Mouse (Mus musculus) C2C12 (cell line): ENCODE data around the gene Plin2. TPM values are rescaled to one million over a fixed set of nuclear protein-coding genes. Genes with fewer than 3 reads are reported as not detected.
"Not testable (repeated sequence)": the region's sequence is repeated elsewhere in the genome, so short reads cannot be mapped to it uniquely, and the experiment has no call there.

ENCODE experiments used
- H3K27me3 ChIP-seq: one replicate; pipeline ENCODE4 v1.6.1; 2011; ENCODE audit not compliant: control insufficient read depth, insufficient read depth, insufficient read length
- H3K36me3 ChIP-seq: one replicate; pipeline ENCODE4 v1.6.1; 2011; ENCODE audit not compliant: control insufficient read depth, insufficient read depth
- H3K4me3 ChIP-seq: one replicate; pipeline ENCODE4 v1.5.1; 2011; ENCODE audit warnings: mild to moderate bottlenecking, control low read depth; ENCODE audit not compliant: poor library complexity, insufficient read depth, severe bottlenecking
- H3K79me2 ChIP-seq: one replicate; pipeline ENCODE4 v1.6.1; 2011; ENCODE audit not compliant: control insufficient read depth, insufficient read depth
- H3K79me3 ChIP-seq: one replicate; pipeline ENCODE4 v1.6.1; 2011; ENCODE audit warnings: low read depth, control low read depth
- H3ac ChIP-seq: one replicate; pipeline ENCODE3; 2011; ENCODE audit warnings: low read depth; ENCODE audit not compliant: control insufficient read depth, insufficient read length
- CEBPB ChIP-seq: IDR thresholded peaks from one replicate; pipeline ENCODE4 v1.6.1; 2011; ENCODE audit warnings: low read depth, mild to moderate bottlenecking, control low read depth, moderate library complexity
- CTCF ChIP-seq: IDR thresholded peaks from one replicate; pipeline ENCODE4 v1.5.1; 2011; ENCODE audit not compliant: control insufficient read depth, insufficient read depth, insufficient read length
- FOSL1 ChIP-seq: IDR thresholded peaks from one replicate; pipeline ENCODE4 v1.8.0; 2011; ENCODE audit warnings: mild to moderate bottlenecking, low read length; ENCODE audit not compliant: poor library complexity, insufficient read depth, severe bottlenecking
- MAX ChIP-seq: IDR thresholded peaks from one replicate; pipeline ENCODE4 v1.6.1; 2011; ENCODE audit warnings: mild to moderate bottlenecking, control low read depth
- MYOD1 ChIP-seq: IDR thresholded peaks from one replicate; pipeline ENCODE4 v1.6.1; 2011; ENCODE audit warnings: low read depth; ENCODE audit not compliant: control insufficient read depth, insufficient read length
- MYOG ChIP-seq: IDR thresholded peaks from one replicate; pipeline ENCODE4 v1.6.1; 2011; ENCODE audit not compliant: control insufficient read depth, insufficient read length; ENCODE audit errors: extremely low read depth
- USF1 ChIP-seq: IDR thresholded peaks from one replicate; pipeline ENCODE4 v1.6.1; 2011; ENCODE audit warnings: low read depth, mild to moderate bottlenecking, control low read depth, moderate library complexity
- polyA plus RNA-seq: library from polyadenylated mRNA; unstranded; fragments of >200 nt; fragmentation: generic; extraction: Trizol; gene quantifications from one replicate; pipeline ENCODE4 v1.2.1, GENCODE M21; 2012; ENCODE audit warnings: missing spikeins

The Plin2 gene
- polyA plus RNA-seq, 1 experiment: 537 TPM

GRCm38 (mm10) chr4:86681846-86682245 is 12.0 kb upstream of the Plin2 start:
- Histone ChIP-seq H3ac (no peak overlapping the region), H3K79me3 (no peaks in the 10 kb centered on the region), H3K36me3 (no peaks in the 10 kb centered on the region), H3K27me3 (no peaks in the 10 kb centered on the region), H3K4me3 (no peak overlapping the region), H3K79me2 (no peaks in the 10 kb centered on the region)
- no peak for TF ChIP-seq FOSL1

GRCm38 (mm10) chr4:86681421-86681820 is 11.6 kb upstream of the Plin2 start:
- Histone ChIP-seq H3K4me3 (no peak overlapping the region), H3ac (no peak overlapping the region), H3K36me3 (no peaks in the 10 kb centered on the region), H3K79me2 (no peaks in the 10 kb centered on the region), H3K27me3 (no peaks in the 10 kb centered on the region), H3K79me3 (no peaks in the 10 kb centered on the region)
- no peak for TF ChIP-seq FOSL1
- no peak for TF ChIP-seq MAX
- no peak for TF ChIP-seq MYOG
- no peak for TF ChIP-seq CTCF
- TF ChIP-seq CEBPB: no peak
- TF ChIP-seq MYOD1: no peak
- no peak for TF ChIP-seq USF1

- TF ChIP-seq USF1 (no peak), FOSL1 (no peak), CTCF (no peak), MAX (no peak)
- Histone ChIP-seq H3ac (no peak overlapping the region), H3K4me3 (no peak overlapping the region), H3K27me3 (no peaks in the 10 kb centered on the region), H3K36me3 (no peaks in the 10 kb centered on the region), H3K79me2 (no peaks in the 10 kb centered on the region), H3K79me3 (no peaks in the 10 kb centered on the region)
These were observed 9.8 kb upstream of the Plin2 start for GRCm38 (mm10) chr4:86679686-86680085.

GRCm38 (mm10) chr4:86676756-86677155 is 6.9 kb upstream of the Plin2 start:
- no peaks in the 10 kb centered on the region for H3K36me3 ChIP-seq
- H3K79me3 ChIP-seq: no peaks in the 10 kb centered on the region
- TF ChIP-seq USF1 (no peak), CTCF (no peak), MAX (no peak), CEBPB (no peak), FOSL1 (no peak), MYOD1 (no peak), MYOG (no peak)
- no peak overlapping the region for H3ac ChIP-seq
- H3K4me3 ChIP-seq: no peak overlapping the region
- H3K27me3 ChIP-seq: no peaks in the 10 kb centered on the region
- H3K79me2 ChIP-seq: no peaks in the 10 kb centered on the region

- H3K79me2 ChIP-seq, H3K79me3 ChIP-seq, H3K4me3 ChIP-seq, H3K27me3 ChIP-seq, H3ac ChIP-seq, H3K36me3 ChIP-seq: not testable (repeated sequence)
These were observed 4.9 kb upstream of the Plin2 start for GRCm38 (mm10) chr4:86674739-86675138.

- not testable (repeated sequence) for H3K4me3 ChIP-seq, H3K36me3 ChIP-seq, H3ac ChIP-seq, H3K27me3 ChIP-seq, H3K79me3 ChIP-seq
- H3K79me2 ChIP-seq: peaks cover 12% of the 10 kb centered on the region
These were observed 4.3 kb upstream of the Plin2 start for GRCm38 (mm10) chr4:86674150-86674549.

GRCm38 (mm10) chr4:86672450-86672849 is 2.6 kb upstream of the Plin2 start:
- H3K79me2 ChIP-seq: peaks cover 29% of the 10 kb centered on the region
- no peak for TF ChIP-seq FOSL1
- TF ChIP-seq USF1: peak; percentile 16
- H3K36me3 ChIP-seq: peaks cover 11% of the 10 kb centered on the region
- peaks cover 21% of the 10 kb centered on the region for H3K79me3 ChIP-seq
- no peak overlapping the region for H3ac ChIP-seq
- H3K27me3 ChIP-seq: no peaks in the 10 kb centered on the region
- no peak overlapping the region for H3K4me3 ChIP-seq
